In the genomic region with DNA sequence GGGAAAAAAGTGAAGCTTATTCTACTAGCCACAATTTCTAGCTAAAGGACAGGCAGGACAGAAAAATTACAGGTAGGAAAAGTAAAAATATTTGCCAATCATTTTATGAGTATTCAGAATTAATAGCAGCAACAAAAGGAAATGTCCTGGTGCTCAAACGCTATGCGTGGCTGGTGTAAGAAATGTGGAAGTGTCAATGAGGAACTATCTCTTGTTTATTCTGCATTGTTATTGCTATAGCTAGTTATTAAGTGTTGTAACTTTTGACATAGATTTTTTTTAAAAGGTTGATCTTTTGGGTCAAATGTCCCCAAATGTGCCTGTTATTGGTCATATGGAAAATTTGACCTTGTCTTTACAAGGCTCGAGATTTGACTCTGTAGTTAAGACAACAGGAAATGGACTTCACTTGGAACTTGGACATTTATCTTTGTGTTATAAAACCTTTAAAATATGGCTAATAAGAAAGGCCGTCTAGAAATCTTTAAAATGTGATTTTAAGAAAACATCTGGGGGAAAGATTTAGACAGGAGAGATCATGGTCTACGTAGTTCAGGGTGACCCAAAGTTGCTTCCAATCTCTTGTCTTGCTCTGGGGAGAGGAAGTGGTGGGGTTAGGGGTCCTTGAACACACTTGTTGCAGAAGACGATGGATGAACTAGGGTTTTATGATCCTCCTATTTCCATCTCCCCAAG, we compare ENCODE assay signal across 8 mouse cellular contexts. TPM values are rescaled to one million over a fixed set of nuclear protein-coding genes. Genes with fewer than 3 reads are reported as not detected.
DNase-seq lines count a peak whose midpoint lies in the region; ATAC-seq and TF ChIP-seq lines count a peak whose summit lies in the region.

No protein-coding gene starts in this region.

- H3K4me1 ChIP-seq in heart, embryonic 13.5 days, result peaks cover 7% of the 10 kb centered on the region
- H3K4me1 ChIP-seq in spleen, adult 2 months (ENCODE audit: control insufficient read depth, insufficient read depth, insufficient read length), result peaks cover 3% of the 10 kb centered on the region; the same call in 1 of the 2 replicates
- H3K4me1 ChIP-seq in limb, embryonic 14.5 days (ENCODE audit: control insufficient read depth, insufficient read depth, low read length), result peaks cover 6% of the 10 kb centered on the region; the same call in 1 of the 2 replicates
- H3K4me1 ChIP-seq in neural tube, embryonic 13.5 days (replicated peaks), result peaks cover 9% of the 10 kb centered on the region; the same call in 1 of the 2 replicates

- TF ChIP-seq CTCF in spleen, adult 2 months (IDR thresholded peaks at IDR 0.05; ENCODE audit: extremely low read depth, insufficient read depth, insufficient read length, insufficient replicate concordance), result no peak

- H3K4me3 ChIP-seq in heart, embryonic 13.5 days, result peak overlapping the region; percentile 77
- H3K4me3 ChIP-seq in spleen, adult 2 months (ENCODE audit: extremely low read depth, insufficient read depth, insufficient read length), result peak overlapping the region; percentile 22
- H3K4me3 ChIP-seq in limb, embryonic 14.5 days (replicated peaks; ENCODE audit: low read length), result peak overlapping the region; percentile 54; the same call in 1 of the 2 replicates
- no peak overlapping the region for H3K4me3 ChIP-seq in neural tube, embryonic 13.5 days

- no peak overlapping the region for H3K27ac ChIP-seq in heart, embryonic 13.5 days (replicated peaks)
- H3K27ac ChIP-seq in spleen, adult 2 months (ENCODE audit: insufficient read depth, low read length), result no peak overlapping the region
- H3K27ac ChIP-seq in limb, embryonic 14.5 days (replicated peaks; ENCODE audit: low read depth, low read length), result no peak overlapping the region
- no peak overlapping the region for H3K27ac ChIP-seq in neural tube, embryonic 13.5 days (replicated peaks)

- 0 out of 2 replicates have a peak, but pooled peaks cover 3% of the 10 kb centered on the region for H3K27me3 ChIP-seq in heart, embryonic 13.5 days (replicated peaks)
- no peaks in the 10 kb centered on the region for H3K27me3 ChIP-seq in spleen, adult 2 months (ENCODE audit: control insufficient read depth, insufficient read depth, low read length)
- H3K27me3 ChIP-seq in limb, embryonic 14.5 days (ENCODE audit: control insufficient read depth, insufficient read depth, low read length), result no peaks in the 10 kb centered on the region
- H3K27me3 ChIP-seq in neural tube, embryonic 13.5 days, result peaks cover 15% of the 10 kb centered on the region

- 68% methylated on average over 6 of the region's 6 CpGs for WGBS in heart, embryonic 13.5 days
- 29% methylated on average over 6 of the region's 6 CpGs for WGBS in spleen, adult 2 months
- WGBS in limb, embryonic 14.5 days, result 82% methylated on average over 6 of the region's 6 CpGs
- WGBS in neural tube, embryonic 13.5 days, result 79% methylated on average over 6 of the region's 6 CpGs

- intact Hi-C loops in heart, postnatal 36 days (cut with DNase I), result loop anchor here (2.0 kb wide), 2 partner anchors 38 to 44 kb away; a partner anchor contains a TSS
- intact Hi-C loops in gastrocnemius, postnatal 36 days (cut with DNase I), result no loop called here

- no peak for TF ChIP-seq POLR2A in spleen, adult 2 months (IDR thresholded peaks at IDR 0.05; ENCODE audit: low read depth, low read length)
- no peak for TF ChIP-seq POLR2A in limb, embryonic 14.5 days (IDR thresholded peaks at IDR 0.05; ENCODE audit: borderline replicate concordance, extremely low read depth, insufficient read depth, insufficient read length)

- H3K9me3 ChIP-seq in heart, embryonic 13.5 days, result no peaks in the 10 kb centered on the region
- no peaks in the 10 kb centered on the region for H3K9me3 ChIP-seq in limb, embryonic 14.5 days (ENCODE audit: control insufficient read depth, low read length)
- no peaks in the 10 kb centered on the region for H3K9me3 ChIP-seq in neural tube, embryonic 13.5 days

- DNase-seq in heart, postnatal 36 days, result no peak
- DNase-seq in spleen, adult 2 months (ENCODE audit: low read depth in 1 of 2, low spot score in 2 of 2), result no peak
- no peak for DNase-seq in spleen, postnatal 10 days (ENCODE audit: low spot score in 2 of 2)
- no peak for DNase-seq in limb, embryonic 14.5 days (ENCODE audit: low spot score)
- DNase-seq in gastrocnemius, postnatal 36 days, result no peak
- DNase-seq in adipocyte (ENCODE audit: low spot score), result no peak

- ATAC-seq in heart, embryonic 13.5 days (ENCODE audit: extremely low read depth, insufficient number of reproducible peaks, low FRiP score, low TSS enrichment), result no peak
- ATAC-seq in limb, embryonic 14.5 days (ENCODE audit: low FRiP score, low read depth), result no peak
- peak; percentile 37; the same call in 1 of the 2 replicates for ATAC-seq in neural tube, embryonic 13.5 days (ENCODE audit: low read depth)

- no peaks in the 10 kb centered on the region for H3K36me3 ChIP-seq in heart, embryonic 13.5 days
- H3K36me3 ChIP-seq in spleen, adult 2 months (ENCODE audit: control insufficient read depth, insufficient read depth, low read length), result peaks cover 5% of the 10 kb centered on the region
- no peaks in the 10 kb centered on the region for H3K36me3 ChIP-seq in limb, embryonic 14.5 days (ENCODE audit: control insufficient read depth, insufficient read depth, low read length)
- H3K36me3 ChIP-seq in neural tube, embryonic 13.5 days, result no peaks in the 10 kb centered on the region

- H3K9ac ChIP-seq in heart, embryonic 13.5 days, result no peak overlapping the region
- H3K9ac ChIP-seq in limb, embryonic 14.5 days (ENCODE audit: low read depth, low read length, severe bottlenecking), result no peak overlapping the region
- no peak overlapping the region for H3K9ac ChIP-seq in neural tube, embryonic 13.5 days

- H3K4me2 ChIP-seq in heart, embryonic 13.5 days, result peak overlapping the region; percentile 85; the same call in 1 of the 2 replicates
- H3K4me2 ChIP-seq in limb, embryonic 14.5 days (replicated peaks; ENCODE audit: low read depth, low read length, severe bottlenecking), result no peak overlapping the region; the same call in 1 of the 2 replicates
- peak overlapping the region; percentile 80; the same call in 1 of the 2 replicates for H3K4me2 ChIP-seq in neural tube, embryonic 13.5 days

RNA-seq across cellular contexts. Expression of a gene that starts 0.6 kb away (rescaled TPM):
- polyA plus RNA-seq in heart, embryonic 13.5 days (2015; fragmentation: Nextera tagmentation; extraction: Ambion mirVana), result 13.8 and 16.1 TPM in 2 replicates
- total RNA-seq in heart, postnatal 36 days (2021), result 10 to 100 TPM; 11.7 to 13.9 TPM
- 30.1 and 35.7 TPM in 2 replicates for polyA plus RNA-seq in spleen, adult 2 months (2012; rRNA removed)
- polyA plus RNA-seq in limb, embryonic 14.5 days (2012; rRNA removed), result 22.8 and 25.4 TPM in 2 replicates
- polyA plus RNA-seq in limb, embryonic 14.5 days (2014; fragmentation: Nextera tagmentation; extraction: Ambion mirVana), result 25.2 and 27.7 TPM in 2 replicates
- polyA plus RNA-seq in neural tube, embryonic 13.5 days (2015; fragmentation: Nextera tagmentation; extraction: Ambion mirVana), result 10.5 and 11.4 TPM in 2 replicates
- 1 to 10 TPM; 5.0 to 5.9 TPM for total RNA-seq in gastrocnemius, postnatal 36 days (2021)

RNA-seq across cellular contexts. Expression of a gene that starts 39.2 kb away (rescaled TPM):
- polyA plus RNA-seq in heart, embryonic 13.5 days (2015; fragmentation: Nextera tagmentation; extraction: Ambion mirVana), result 9.3 and 10.1 TPM in 2 replicates
- total RNA-seq in heart, postnatal 36 days (2021), result 10 to 100 TPM; 51.7 to 66.5 TPM
- 22.9 and 41.1 TPM in 2 replicates for polyA plus RNA-seq in spleen, adult 2 months (2012; rRNA removed)
- 27.0 and 43.4 TPM in 2 replicates for polyA plus RNA-seq in limb, embryonic 14.5 days (2012; rRNA removed)
- 13.3 and 15.3 TPM in 2 replicates for polyA plus RNA-seq in limb, embryonic 14.5 days (2014; fragmentation: Nextera tagmentation; extraction: Ambion mirVana)
- polyA plus RNA-seq in neural tube, embryonic 13.5 days (2015; fragmentation: Nextera tagmentation; extraction: Ambion mirVana), result 13.0 and 13.9 TPM in 2 replicates
- total RNA-seq in gastrocnemius, postnatal 36 days (2021), result 10 to 100 TPM; 37.2 to 47.2 TPM

RNA-seq across cellular contexts. Expression of a gene that starts 43.9 kb away (rescaled TPM):
- polyA plus RNA-seq in heart, embryonic 13.5 days (2015; fragmentation: Nextera tagmentation; extraction: Ambion mirVana), result 44.5 and 47.1 TPM in 2 replicates
- total RNA-seq in heart, postnatal 36 days (2021), result 10 to 100 TPM; 52.1 to 58.6 TPM
- polyA plus RNA-seq in spleen, adult 2 months (2012; rRNA removed), result 4.5 and 4.7 TPM in 2 replicates
- polyA plus RNA-seq in limb, embryonic 14.5 days (2012; rRNA removed), result 68.0 and 68.4 TPM in 2 replicates
- 52.0 and 53.9 TPM in 2 replicates for polyA plus RNA-seq in limb, embryonic 14.5 days (2014; fragmentation: Nextera tagmentation; extraction: Ambion mirVana)
- 52.3 and 57.8 TPM in 2 replicates for polyA plus RNA-seq in neural tube, embryonic 13.5 days (2015; fragmentation: Nextera tagmentation; extraction: Ambion mirVana)
- total RNA-seq in gastrocnemius, postnatal 36 days (2021), result 10 to 100 TPM; 55.6 to 61.1 TPM
